Mouse (Mus musculus) C2C12 (cell line): ENCODE measurements around the gene Treh. TPM values are rescaled to one million over a fixed set of nuclear protein-coding genes. Genes with fewer than 3 reads are reported as not detected.

Experiments used
- H3K27me3 ChIP-seq: one replicate; pipeline ENCODE4 v1.6.1; 2011; ENCODE audit not compliant: control insufficient read depth, insufficient read depth, insufficient read length
- H3K36me3 ChIP-seq: one replicate; pipeline ENCODE4 v1.6.1; 2011; ENCODE audit not compliant: control insufficient read depth, insufficient read depth
- H3K4me3 ChIP-seq: one replicate; pipeline ENCODE4 v1.5.1; 2011; ENCODE audit warnings: mild to moderate bottlenecking, control low read depth; ENCODE audit not compliant: poor library complexity, insufficient read depth, severe bottlenecking
- H3K79me2 ChIP-seq: one replicate; pipeline ENCODE4 v1.6.1; 2011; ENCODE audit not compliant: control insufficient read depth, insufficient read depth
- H3K79me3 ChIP-seq: one replicate; pipeline ENCODE4 v1.6.1; 2011; ENCODE audit warnings: low read depth, control low read depth
- H3ac ChIP-seq: one replicate; pipeline ENCODE3; 2011; ENCODE audit warnings: low read depth; ENCODE audit not compliant: control insufficient read depth, insufficient read length
- CEBPB ChIP-seq: IDR thresholded peaks from one replicate; pipeline ENCODE4 v1.6.1; 2011; ENCODE audit warnings: low read depth, mild to moderate bottlenecking, control low read depth, moderate library complexity
- CTCF ChIP-seq: IDR thresholded peaks from one replicate; pipeline ENCODE4 v1.5.1; 2011; ENCODE audit not compliant: control insufficient read depth, insufficient read depth, insufficient read length
- FOSL1 ChIP-seq: IDR thresholded peaks from one replicate; pipeline ENCODE4 v1.8.0; 2011; ENCODE audit warnings: mild to moderate bottlenecking, low read length; ENCODE audit not compliant: poor library complexity, insufficient read depth, severe bottlenecking
- MAX ChIP-seq: IDR thresholded peaks from one replicate; pipeline ENCODE4 v1.6.1; 2011; ENCODE audit warnings: mild to moderate bottlenecking, control low read depth
- MYOD1 ChIP-seq: IDR thresholded peaks from one replicate; pipeline ENCODE4 v1.6.1; 2011; ENCODE audit warnings: low read depth; ENCODE audit not compliant: control insufficient read depth, insufficient read length
- MYOG ChIP-seq: IDR thresholded peaks from one replicate; pipeline ENCODE4 v1.6.1; 2011; ENCODE audit not compliant: control insufficient read depth, insufficient read length; ENCODE audit errors: extremely low read depth
- USF1 ChIP-seq: IDR thresholded peaks from one replicate; pipeline ENCODE4 v1.6.1; 2011; ENCODE audit warnings: low read depth, mild to moderate bottlenecking, control low read depth, moderate library complexity
- polyA plus RNA-seq: library from polyadenylated mRNA; unstranded; fragments of >200 nt; fragmentation: generic; extraction: Trizol; gene quantifications from one replicate; pipeline ENCODE4 v1.2.1, GENCODE M21; 2012; ENCODE audit warnings: missing spikeins

The Treh gene
- polyA plus RNA-seq, 1 experiment = not detected

DNA sequence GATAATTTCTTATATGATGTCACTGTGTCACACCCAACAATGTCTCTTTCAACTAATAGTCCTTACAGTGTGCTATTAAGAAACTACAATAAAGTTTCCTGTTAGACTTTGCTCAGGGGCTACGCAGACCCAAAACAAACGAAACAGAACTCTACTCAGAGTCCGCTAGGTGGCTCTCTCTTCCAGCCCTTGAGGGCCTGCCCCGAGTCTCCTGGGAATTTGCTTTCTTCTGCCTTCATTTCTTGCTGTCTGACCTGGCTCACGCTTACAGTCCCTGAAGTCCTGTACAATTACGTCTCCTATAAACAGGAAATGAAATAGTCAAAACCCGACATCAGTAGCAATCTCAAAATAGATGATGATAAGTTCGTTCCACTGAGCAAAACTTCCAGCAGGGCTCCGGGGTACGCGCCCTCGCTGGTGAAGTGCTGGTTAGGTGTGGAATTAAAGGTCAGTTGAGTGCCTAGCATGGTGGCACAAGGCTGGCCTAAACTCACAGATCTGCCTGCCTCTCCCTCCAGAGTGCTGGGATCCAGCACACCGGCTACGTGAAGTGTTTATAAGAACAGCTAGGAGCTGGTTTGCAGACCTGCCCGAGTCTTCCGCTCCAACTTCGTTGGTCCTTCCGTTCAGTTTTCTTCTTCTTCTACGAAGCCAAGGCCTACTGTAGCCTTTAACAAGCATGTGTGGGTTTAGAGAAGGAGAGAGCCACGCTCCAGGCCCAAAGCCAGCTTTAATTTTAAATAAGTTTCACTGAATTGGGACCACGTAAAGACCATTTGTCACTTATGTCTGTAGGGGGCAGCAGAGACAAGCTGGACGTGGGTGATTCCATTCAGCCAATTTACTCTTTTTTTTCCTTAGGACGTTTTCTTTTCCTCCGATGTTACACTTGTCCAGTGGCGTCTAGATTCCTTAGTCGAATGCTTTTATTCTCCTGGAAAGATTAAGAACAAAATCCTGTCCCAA is 17.7 kb upstream of the Treh start:
- Histone ChIP-seq H3K27me3 (no peaks in the 10 kb centered on the region), H3K79me2 (no peaks in the 10 kb centered on the region), H3K79me3 (no peaks in the 10 kb centered on the region), H3K36me3 (no peaks in the 10 kb centered on the region), H3ac (no peak overlapping the region), H3K4me3 (no peak overlapping the region)
- peak; percentile 54 for TF ChIP-seq CTCF
- TF ChIP-seq USF1 = no peak
- TF ChIP-seq MYOD1 = no peak
- no peak for TF ChIP-seq MAX
- TF ChIP-seq CEBPB = no peak
- TF ChIP-seq MYOG = no peak
- TF ChIP-seq FOSL1 = no peak

DNA sequence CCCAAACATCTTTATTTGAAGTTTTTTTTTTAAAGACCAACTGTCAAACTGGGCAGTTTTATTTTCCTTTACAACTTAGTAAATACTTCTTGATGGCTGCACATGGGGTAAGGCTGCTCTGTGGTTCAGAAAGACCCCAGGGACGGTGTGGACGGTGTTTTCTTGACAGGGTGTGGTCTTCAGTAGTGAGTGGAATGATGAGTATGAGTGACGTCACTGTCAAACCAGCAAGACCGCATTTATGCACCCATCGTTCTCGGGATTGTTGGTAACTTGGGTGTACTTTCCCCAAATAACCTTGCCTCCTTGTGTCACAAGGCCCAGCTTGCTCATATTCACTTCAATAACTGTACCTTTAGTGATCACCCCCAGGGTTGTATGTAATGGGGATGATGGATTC is 9.3 kb upstream of the Treh start:
- Histone ChIP-seq H3K79me2 (no peaks in the 10 kb centered on the region), H3K27me3 (peaks cover 3% of the 10 kb centered on the region), H3ac (no peak overlapping the region), H3K4me3 (no peak overlapping the region), H3K79me3 (no peaks in the 10 kb centered on the region), H3K36me3 (no peaks in the 10 kb centered on the region)
- TF ChIP-seq FOSL1 = no peak
- no peak for TF ChIP-seq MYOD1
- no peak for TF ChIP-seq USF1
- TF ChIP-seq MAX = no peak
- TF ChIP-seq CEBPB = no peak
- TF ChIP-seq MYOG = no peak
- no peak for TF ChIP-seq CTCF

DNA sequence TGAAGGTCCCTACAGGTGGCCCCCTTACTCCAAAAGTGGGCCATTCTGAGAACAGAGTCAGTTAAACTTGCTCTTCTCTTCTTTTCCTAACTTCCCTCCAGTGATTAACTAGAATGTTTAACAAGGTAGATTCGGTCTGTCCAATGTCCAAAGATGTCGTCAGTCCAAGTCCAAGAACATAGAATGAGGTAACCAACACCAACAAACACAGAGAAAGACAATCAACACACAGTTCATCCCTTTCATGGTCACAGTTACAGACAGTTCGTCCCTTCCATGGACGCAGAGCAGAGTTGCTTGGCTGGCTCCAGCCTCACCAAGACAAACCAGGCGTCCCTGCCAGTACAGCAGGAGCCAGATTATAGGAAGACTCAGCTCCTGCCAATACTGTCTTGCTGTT is 1.6 kb upstream of the Treh start:
- TF ChIP-seq MYOD1 = no peak
- TF ChIP-seq CEBPB = no peak
- TF ChIP-seq CTCF = no peak
- Histone ChIP-seq H3K36me3 (no peaks in the 10 kb centered on the region), H3K79me2 (no peaks in the 10 kb centered on the region), H3K27me3 (peaks cover 26% of the 10 kb centered on the region), H3K4me3 (no peak overlapping the region), H3ac (no peak overlapping the region), H3K79me3 (no peaks in the 10 kb centered on the region)

DNA sequence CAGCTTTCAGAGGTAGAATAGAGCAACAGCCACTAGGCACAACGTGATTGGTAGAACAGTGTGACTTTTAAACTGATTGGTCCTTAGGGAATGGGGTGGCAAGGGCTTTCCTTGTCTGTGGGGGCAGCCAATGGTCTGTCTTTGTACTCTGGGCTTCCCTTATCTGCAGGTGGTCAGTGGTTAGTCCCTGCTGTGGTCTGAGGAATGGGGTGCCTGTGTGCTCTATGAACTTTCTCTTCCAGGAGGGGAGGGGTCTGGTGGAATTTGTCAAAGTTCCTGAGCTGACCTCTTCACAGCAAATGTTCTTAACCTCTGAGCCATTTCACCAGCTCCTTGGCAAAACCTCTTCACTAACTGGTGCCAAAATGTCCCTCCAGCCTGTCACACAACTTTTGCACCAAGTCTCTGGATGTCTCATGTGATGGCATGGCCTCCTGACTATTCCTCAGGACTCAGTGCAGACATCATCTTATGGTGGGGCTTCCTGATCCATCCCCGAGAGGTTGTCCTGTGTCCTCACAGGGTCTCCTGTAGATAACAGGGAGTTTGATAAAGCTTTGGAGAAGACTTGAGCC is 655 bp upstream of the Treh start:
- TF ChIP-seq CEBPB (no peak), FOSL1 (no peak), MAX (no peak), CTCF (no peak), MYOD1 (no peak), MYOG (no peak)
- peaks cover 26% of the 10 kb centered on the region for H3K27me3 ChIP-seq
- no peak overlapping the region for H3K4me3 ChIP-seq
- H3K79me2 ChIP-seq = no peaks in the 10 kb centered on the region
- H3K79me3 ChIP-seq = no peaks in the 10 kb centered on the region
- no peaks in the 10 kb centered on the region for H3K36me3 ChIP-seq
- H3ac ChIP-seq = no peak overlapping the region

DNA sequence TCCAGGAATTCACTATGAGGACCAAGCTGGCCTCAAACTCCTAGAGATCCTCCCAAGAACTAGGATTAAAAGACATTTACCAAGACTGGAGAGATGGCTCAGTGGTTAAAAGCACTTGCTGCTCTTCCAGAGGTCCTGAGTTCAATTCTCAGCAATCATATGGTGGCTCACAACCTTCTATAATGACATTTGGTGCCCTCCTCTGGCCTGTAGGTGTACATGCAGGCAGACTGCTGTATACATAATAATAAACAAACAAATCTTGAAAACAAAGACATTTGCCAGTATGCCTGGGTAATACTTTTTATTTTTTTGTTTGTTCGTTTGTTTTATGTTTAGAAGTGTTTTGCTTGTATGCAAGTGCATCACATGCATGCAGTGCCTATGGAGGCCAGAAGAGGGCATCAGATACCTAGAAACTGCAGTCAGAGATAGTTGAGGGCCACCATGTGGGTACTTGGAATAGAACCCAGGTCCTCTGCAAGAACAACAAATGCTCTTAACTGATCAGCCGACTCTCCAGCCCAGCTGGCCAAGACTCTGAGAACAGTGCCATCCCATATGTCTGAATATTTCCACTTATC is 5.3 kb downstream of the Treh start:
- no peaks in the 10 kb centered on the region for H3K27me3 ChIP-seq
- no peaks in the 10 kb centered on the region for H3K79me3 ChIP-seq
- no peaks in the 10 kb centered on the region for H3K36me3 ChIP-seq

More for the DNA sequence above, 5.3 kb downstream of the Treh start:
- Histone ChIP-seq H3K79me2 (no peaks in the 10 kb centered on the region), H3ac (no peak overlapping the region), H3K4me3 (no peak overlapping the region)
- TF ChIP-seq FOSL1 (no peak), MYOD1 (no peak), USF1 (no peak), CEBPB (no peak), CTCF (no peak), MYOG (no peak), MAX (no peak)
